Mouse (Mus musculus) stomach, postnatal 0 days (tissue): ENCODE measurements at regions not wholly inside any gene's neighbourhood (a gene's known extent, or its start where the extent isn't known, plus 50 kb on each side); places are given as distances from the start of the nearest gene placed in this dataset.

Experiments used
- CTCF ChIP-seq: IDR thresholded peaks from 2 replicates; pipeline ENCODE4 v1.5.1; 2016; ENCODE audit warnings: antibody characterized with exemption, low read depth, mild to moderate bottlenecking, moderate library complexity
- EP300 ChIP-seq: optimal IDR thresholded peaks from 2 replicates; pipeline ENCODE3; 2016; ENCODE audit warnings: antibody characterized with exemption

- no peak for TF ChIP-seq CTCF
- TF ChIP-seq EP300: no peak
Measured at GRCm38 (mm10) chr13:111957118-111957517, 148.3 kb upstream of the Map3k1 start.
